Mouse (Mus musculus): ENCODE data around the gene Nol9. TPM values are rescaled to one million over a fixed set of nuclear protein-coding genes. Genes with fewer than 3 reads are reported as not detected.
A peak's percentile ranks its signal among the peaks of the same experiment; 100 is the strongest.

Gene Nol9
- polyA plus RNA-seq, 1 experiment: 29.2 TPM

DNA sequence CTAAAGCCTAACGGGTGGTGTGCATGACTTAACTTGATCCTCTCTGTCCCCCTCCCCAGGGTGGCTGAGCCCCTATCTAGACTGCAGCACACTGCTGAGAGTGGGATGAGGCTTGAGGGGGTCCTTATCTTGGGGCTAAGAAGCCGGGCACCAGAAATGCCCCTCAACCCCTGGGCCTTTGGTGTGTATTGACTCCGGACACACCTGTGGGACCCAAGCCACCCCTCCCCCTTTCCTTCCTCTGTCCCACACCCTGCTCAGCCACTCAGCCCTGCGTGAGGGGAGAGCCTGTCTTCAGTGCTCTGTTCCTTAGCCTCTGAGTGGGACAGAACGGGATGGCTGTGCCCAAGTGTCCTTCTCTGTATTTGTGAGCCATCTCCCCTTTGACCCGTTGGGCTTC lies 57.8 kb downstream of the Nol9 start:
- peaks cover 3% of the 10 kb centered on the region; the same call in 1 of the 2 replicates for H3K4me1 ChIP-seq (ENCODE audit: control insufficient read depth, insufficient read depth, low read length)
- no peak overlapping the region for H3K4me3 ChIP-seq (ENCODE audit: insufficient read depth, low read length)
- TF ChIP-seq POLR2A (IDR thresholded peaks at IDR 0.05; ENCODE audit: low read depth, low read length) (no peak), CTCF (IDR thresholded peaks at IDR 0.05; ENCODE audit: borderline replicate concordance, insufficient read depth, low read length) (no peak)

GRCm38 (mm10) chr4:152097911-152098799 lies 59.0 kb downstream of the Nol9 start:
- no peak for TF ChIP-seq POLR2A (IDR thresholded peaks at IDR 0.05; ENCODE audit: low read depth, low read length)
- no peak for TF ChIP-seq CTCF (IDR thresholded peaks at IDR 0.05; ENCODE audit: borderline replicate concordance, insufficient read depth, low read length)
- no peak overlapping the region for H3K4me3 ChIP-seq (ENCODE audit: insufficient read depth, low read length)

More for the DNA sequence above, 57.8 kb downstream of the Nol9 start:
- H3K27ac ChIP-seq (ENCODE audit: insufficient read depth, low read length): no peak overlapping the region

GRCm38 (mm10) chr4:152100541-152100940 lies 61.4 kb downstream of the Nol9 start:
- TF ChIP-seq POLR2A (IDR thresholded peaks at IDR 0.05; ENCODE audit: low read depth, low read length) (no peak), CTCF (IDR thresholded peaks at IDR 0.05; ENCODE audit: borderline replicate concordance, insufficient read depth, low read length) (no peak)
- Histone ChIP-seq H3K27ac (ENCODE audit: insufficient read depth, low read length) (peak overlapping the region; percentile 24; the same call in 1 of the 2 replicates), H3K4me1 (ENCODE audit: control insufficient read depth, insufficient read depth, low read length) (peaks cover 3% of the 10 kb centered on the region; the same call in 1 of the 2 replicates), H3K4me3 (ENCODE audit: insufficient read depth, low read length) (no peak overlapping the region)

More at GRCm38 (mm10) chr4:152097911-152098799, 59.0 kb downstream of the Nol9 start:
- peaks cover 3% of the 10 kb centered on the region; the same call in 1 of the 2 replicates for H3K4me1 ChIP-seq (ENCODE audit: control insufficient read depth, insufficient read depth, low read length)
- no peak overlapping the region for H3K27ac ChIP-seq (ENCODE audit: insufficient read depth, low read length)

DNA sequence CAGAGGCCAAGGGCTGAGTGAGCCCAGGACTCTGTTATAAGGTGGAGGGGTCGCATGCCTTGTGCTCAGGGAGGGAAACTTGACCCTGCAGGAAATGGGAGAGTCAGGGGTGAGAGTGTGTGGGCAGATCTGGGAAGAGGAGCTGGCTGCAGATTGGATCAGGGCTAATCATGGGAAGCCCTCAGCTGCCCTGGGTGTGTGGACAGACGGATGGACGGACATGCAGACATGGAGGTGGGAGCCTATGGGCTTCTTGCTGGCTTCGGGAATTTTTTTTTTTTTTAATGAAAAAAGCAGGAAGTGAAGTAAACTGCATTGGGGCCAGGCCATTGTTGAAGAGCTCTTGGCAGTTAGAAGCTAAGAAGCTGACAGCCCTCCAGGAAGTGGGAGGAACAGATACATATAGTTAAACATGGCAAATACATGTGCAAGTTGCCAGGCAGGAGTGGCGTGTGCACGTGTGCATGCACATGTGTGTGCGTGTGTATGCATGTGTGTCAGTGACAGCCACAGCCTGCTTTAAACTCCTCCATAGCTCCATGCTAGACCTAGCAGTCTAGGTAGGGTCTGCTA lies 62.0 kb downstream of the Nol9 start:
- TF ChIP-seq CTCF (IDR thresholded peaks at IDR 0.05; ENCODE audit: borderline replicate concordance, insufficient read depth, low read length) (no peak), POLR2A (IDR thresholded peaks at IDR 0.05; ENCODE audit: low read depth, low read length) (no peak)
- Histone ChIP-seq H3K4me1 (ENCODE audit: control insufficient read depth, insufficient read depth, low read length) (peaks cover 3% of the 10 kb centered on the region; the same call in 1 of the 2 replicates), H3K27ac (ENCODE audit: insufficient read depth, low read length) (peak overlapping the region; percentile 24; the same call in 1 of the 2 replicates), H3K4me3 (ENCODE audit: insufficient read depth, low read length) (no peak overlapping the region)

DNA sequence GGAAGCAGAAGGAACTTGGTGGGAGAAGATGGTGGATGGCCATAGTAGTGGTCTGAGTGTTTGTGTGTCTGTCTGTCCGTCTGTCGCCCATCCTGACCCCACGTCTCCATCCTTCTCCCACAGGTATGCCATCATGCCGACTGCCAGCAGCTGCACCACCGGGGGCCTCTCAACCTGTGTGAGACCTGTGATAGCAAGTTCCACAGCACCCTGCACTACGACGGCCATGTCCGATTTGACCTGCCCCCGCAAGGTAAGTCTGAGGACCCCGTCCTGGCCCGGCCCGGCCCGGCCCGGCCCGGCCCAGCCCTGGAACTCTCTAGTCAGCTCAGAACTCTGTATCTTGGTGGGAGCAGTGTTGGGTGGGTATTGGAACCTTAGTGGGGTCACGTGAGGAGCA lies 62.8 kb downstream of the Nol9 start:
- no peak overlapping the region for H3K27ac ChIP-seq (ENCODE audit: insufficient read depth, low read length)
- H3K4me1 ChIP-seq (ENCODE audit: control insufficient read depth, insufficient read depth, low read length): peaks cover 3% of the 10 kb centered on the region; the same call in 1 of the 2 replicates
- no peak overlapping the region for H3K4me3 ChIP-seq (ENCODE audit: insufficient read depth, low read length)
- TF ChIP-seq CTCF (IDR thresholded peaks at IDR 0.05; ENCODE audit: borderline replicate concordance, insufficient read depth, low read length): no peak
- no peak for TF ChIP-seq POLR2A (IDR thresholded peaks at IDR 0.05; ENCODE audit: low read depth, low read length)

DNA sequence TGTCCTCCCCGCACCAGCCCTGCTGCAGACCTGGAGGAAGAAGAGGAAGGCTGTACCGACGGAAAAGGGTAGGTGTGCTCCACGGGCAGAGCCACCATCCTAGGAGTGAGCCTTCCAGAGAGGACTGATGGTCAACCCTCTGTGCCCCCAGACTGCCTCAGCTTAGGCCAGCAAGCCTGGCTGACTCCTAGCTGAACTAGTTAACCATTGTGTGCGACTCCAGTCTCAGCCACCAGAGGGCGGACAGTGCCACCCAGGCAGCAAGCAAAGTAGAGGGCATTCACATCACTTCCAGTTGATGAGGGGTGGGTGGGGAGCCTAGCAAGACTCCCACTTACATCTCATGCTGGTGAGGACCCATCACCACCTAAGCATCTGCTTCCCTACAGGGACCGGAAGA lies 63.9 kb downstream of the Nol9 start:
- peaks cover 3% of the 10 kb centered on the region; the same call in 1 of the 2 replicates for H3K4me1 ChIP-seq (ENCODE audit: control insufficient read depth, insufficient read depth, low read length)
- H3K27ac ChIP-seq (ENCODE audit: insufficient read depth, low read length): no peak overlapping the region
- no peak for TF ChIP-seq POLR2A (IDR thresholded peaks at IDR 0.05; ENCODE audit: low read depth, low read length)
- peak; percentile 94 for TF ChIP-seq CTCF (IDR thresholded peaks at IDR 0.05; ENCODE audit: borderline replicate concordance, insufficient read depth, low read length)
- H3K4me3 ChIP-seq (ENCODE audit: insufficient read depth, low read length): no peak overlapping the region

GRCm38 (mm10) chr4:152106746-152107145 lies 67.6 kb downstream of the Nol9 start:
- TF ChIP-seq POLR2A (IDR thresholded peaks at IDR 0.05; ENCODE audit: low read depth, low read length) (no peak), CTCF (IDR thresholded peaks at IDR 0.05; ENCODE audit: borderline replicate concordance, insufficient read depth, low read length) (no peak)
- Histone ChIP-seq H3K4me1 (ENCODE audit: control insufficient read depth, insufficient read depth, low read length) (peaks cover 3% of the 10 kb centered on the region; the same call in 1 of the 2 replicates), H3K4me3 (ENCODE audit: insufficient read depth, low read length) (no peak overlapping the region), H3K27ac (ENCODE audit: insufficient read depth, low read length) (no peak overlapping the region)

DNA sequence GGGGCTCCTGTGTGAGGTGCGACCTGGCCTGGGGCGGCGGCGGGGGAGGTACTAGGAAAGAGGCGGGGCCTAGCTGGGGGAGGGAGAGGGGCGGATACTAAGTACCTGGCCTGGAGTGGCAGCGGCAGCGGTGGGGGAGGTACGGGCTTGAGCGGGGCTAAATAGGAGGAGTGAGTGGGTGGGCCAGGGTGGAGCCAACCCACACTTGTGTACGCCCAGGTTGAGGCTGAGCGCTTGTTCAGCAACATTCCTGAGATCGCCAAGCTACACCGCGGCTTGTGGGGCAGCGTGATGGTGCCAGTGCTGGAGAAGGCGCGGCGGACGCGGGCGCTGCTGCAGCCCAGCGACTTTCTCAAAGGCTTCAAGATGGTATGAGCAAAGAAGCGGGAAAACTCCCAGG lies 68.4 kb downstream of the Nol9 start:
- TF ChIP-seq POLR2A (IDR thresholded peaks at IDR 0.05; ENCODE audit: low read depth, low read length) (no peak), CTCF (IDR thresholded peaks at IDR 0.05; ENCODE audit: borderline replicate concordance, insufficient read depth, low read length) (no peak)
- H3K4me3 ChIP-seq (ENCODE audit: insufficient read depth, low read length): peak overlapping the region; percentile 26
- no peak overlapping the region for H3K27ac ChIP-seq (ENCODE audit: insufficient read depth, low read length)
- peaks cover 3% of the 10 kb centered on the region; the same call in 1 of the 2 replicates for H3K4me1 ChIP-seq (ENCODE audit: control insufficient read depth, insufficient read depth, low read length)

DNA sequence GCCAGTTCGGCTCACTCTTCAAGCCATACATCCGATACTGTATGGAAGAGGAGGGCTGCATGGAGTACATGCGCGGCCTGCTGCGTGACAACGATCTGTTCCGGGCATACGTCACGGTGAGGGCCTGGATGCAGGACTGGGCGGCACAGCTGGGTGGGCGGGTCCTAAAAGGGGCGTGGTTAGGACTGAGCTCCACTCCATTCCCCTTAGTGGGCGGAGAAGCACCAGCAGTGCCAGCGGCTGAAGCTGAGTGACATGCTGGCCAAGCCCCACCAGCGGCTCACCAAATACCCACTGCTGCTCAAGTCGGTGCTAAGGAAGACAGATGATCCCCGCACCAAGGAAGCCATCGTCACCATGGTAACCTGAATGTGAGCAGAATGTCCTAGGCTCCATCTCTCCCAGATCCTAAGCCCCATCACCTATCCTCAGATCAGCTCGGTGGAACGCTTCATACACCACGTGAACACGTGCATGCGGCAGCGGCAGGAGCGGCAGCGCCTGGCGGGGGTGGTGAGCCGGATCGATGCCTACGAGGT lies 68.9 kb downstream of the Nol9 start:
- Histone ChIP-seq H3K27ac (ENCODE audit: insufficient read depth, low read length) (no peak overlapping the region), H3K4me1 (ENCODE audit: control insufficient read depth, insufficient read depth, low read length) (peaks cover 3% of the 10 kb centered on the region; the same call in 1 of the 2 replicates), H3K4me3 (ENCODE audit: insufficient read depth, low read length) (peak overlapping the region; percentile 26)
- TF ChIP-seq CTCF (IDR thresholded peaks at IDR 0.05; ENCODE audit: borderline replicate concordance, insufficient read depth, low read length) (no peak), POLR2A (IDR thresholded peaks at IDR 0.05; ENCODE audit: low read depth, low read length) (no peak; the same call in 1 of the 2 replicates)

Measured in embryonic fibroblast, embryonic 13.5 days (primary cell).